Mouse (Mus musculus) MEL (cell line): ENCODE results near the gene Speer4f1. TPM values are rescaled to one million over a fixed set of nuclear protein-coding genes. Genes with fewer than 3 reads are reported as not detected.

Experiments
- DNase-seq: peaks from one replicate; pipeline ENCODE4 v3.0.0; 2011; ENCODE audit warnings: low read depth, low spot score
- H3K27ac ChIP-seq: 2 replicates; pipeline ENCODE4 v1.5.1; 2012; ENCODE audit warnings: low read depth, mild to moderate bottlenecking, control low read depth, low read length, moderate library complexity; ENCODE audit not compliant: control insufficient read depth
- H3K27me3 ChIP-seq, 2 experiments: fragments of 150-350 bp in 1 of 2; sonication (generic) in 1 of 2; 2 replicates each; pipeline ENCODE4 v1.6.1; 2012; ENCODE audit warnings: low read length in 2 of 2, mild to moderate bottlenecking in 2 of 2, improper control_type of control experiment in 1 of 2, moderate library complexity in 1 of 2; ENCODE audit not compliant: insufficient read depth in 2 of 2, control insufficient read depth in 1 of 2
- H3K36me3 ChIP-seq, 2 experiments: 2 replicates each; pipeline ENCODE4 v1.6.1; 2012 to 2014; ENCODE audit warnings: low read length in 2 of 2, improper control_type of control experiment in 1 of 2, inconsistent platforms in 1 of 2, mild to moderate bottlenecking in 1 of 2; ENCODE audit not compliant: insufficient read depth in 2 of 2, control insufficient read depth in 1 of 2
- H3K4me1 ChIP-seq, 2 experiments: fragments of 150-350 bp in 1 of 2; sonication (generic) in 1 of 2; 2 replicates each; pipeline ENCODE4 v1.6.1; 2012; ENCODE audit warnings: low read length in 2 of 2, improper control_type of control experiment in 1 of 2, mild to moderate bottlenecking in 1 of 2; ENCODE audit not compliant: insufficient read depth in 2 of 2, control insufficient read depth in 1 of 2
- H3K4me3 ChIP-seq, 2 experiments: fragments of 150-350 bp in 1 of 2; sonication (generic) in 1 of 2; 2 replicates each; pipeline ENCODE4 v1.5.1; 2012; ENCODE audit warnings: low read depth in 2 of 2, low read length in 2 of 2, mild to moderate bottlenecking in 2 of 2, moderate library complexity in 2 of 2, control low read depth in 1 of 2, improper control_type of control experiment in 1 of 2; ENCODE audit not compliant: control insufficient read depth in 1 of 2, insufficient read depth in 1 of 2
- H3K79me2 ChIP-seq: 2 replicates; pipeline ENCODE4 v1.6.1; 2012; ENCODE audit warnings: mild to moderate bottlenecking, low read length, moderate library complexity; ENCODE audit not compliant: control insufficient read depth, poor library complexity, insufficient read depth
- H3K9ac ChIP-seq: 2 replicates; pipeline ENCODE4 v1.6.1; 2012; ENCODE audit warnings: low read depth, mild to moderate bottlenecking, control low read depth, low read length, moderate library complexity; ENCODE audit not compliant: control insufficient read depth, poor library complexity, severe bottlenecking
- H3K9me3 ChIP-seq: fragments of 150-350 bp; sonication (generic); replicated peaks from 2 replicates; pipeline ENCODE4 v1.6.1; 2012; ENCODE audit warnings: mild to moderate bottlenecking, low read length, improper control_type of control experiment, moderate library complexity; ENCODE audit not compliant: insufficient read depth
- CHD1 ChIP-seq: IDR thresholded peaks from 2 replicates; pipeline ENCODE4 v1.6.1; 2012; ENCODE audit warnings: low read depth, mild to moderate bottlenecking, inconsistent platforms, low read length, improper control_type of control experiment
- CTCF ChIP-seq, 3 experiments: IDR thresholded peaks in 2 of 3; conservative IDR thresholded peaks in 1 of 3; 2 replicates each; pipeline ENCODE4 v1.5.1; 2011 to 2012; ENCODE audit warnings: low read length in 3 of 3, low read depth in 2 of 3, mild to moderate bottlenecking in 2 of 3, improper control_type of control experiment in 1 of 3, inconsistent platforms in 1 of 3, mixed read lengths in 1 of 3, moderate library complexity in 1 of 3; ENCODE audit not compliant: control insufficient read depth in 1 of 3, insufficient read depth in 1 of 3, poor library complexity in 1 of 3, severe bottlenecking in 1 of 3
- GABPA ChIP-seq: IDR thresholded peaks from 2 replicates; pipeline ENCODE4 v1.6.1; 2012; ENCODE audit warnings: low read depth, mild to moderate bottlenecking, inconsistent platforms, low read length, improper control_type of control experiment, moderate library complexity
- MAZ ChIP-seq: IDR thresholded peaks from 2 replicates; pipeline ENCODE4 v1.6.1; 2012; ENCODE audit warnings: low read depth, mild to moderate bottlenecking, inconsistent platforms, low read length, improper control_type of control experiment
- MXI1 ChIP-seq: IDR thresholded peaks from 2 replicates; pipeline ENCODE4 v1.6.1; 2011; ENCODE audit warnings: mild to moderate bottlenecking, low read depth, low read length, improper control_type of control experiment
- MYC ChIP-seq: IDR thresholded peaks from 2 replicates; pipeline ENCODE4 v1.6.1; 2011; ENCODE audit warnings: low read depth, mild to moderate bottlenecking, low read length, improper control_type of control experiment, moderate library complexity
- NRF1 ChIP-seq: IDR thresholded peaks from 2 replicates; pipeline ENCODE4 v1.6.1; 2014; ENCODE audit warnings: low read depth, mild to moderate bottlenecking, inconsistent platforms, low read length, improper control_type of control experiment, moderate library complexity; ENCODE audit not compliant: poor library complexity, insufficient read depth, severe bottlenecking
- POLR2A ChIP-seq, 2 experiments: IDR thresholded peaks; 2 replicates each; pipeline ENCODE4 v1.6.1; 2011 to 2012; ENCODE audit warnings: low read length in 2 of 2, mild to moderate bottlenecking in 2 of 2, control low read depth in 1 of 2, improper control_type of control experiment in 1 of 2, low read depth in 1 of 2, moderate library complexity in 1 of 2; ENCODE audit not compliant: control insufficient read depth in 1 of 2, insufficient read depth in 1 of 2, poor library complexity in 1 of 2
- RAD21 ChIP-seq: IDR thresholded peaks from 2 replicates; pipeline ENCODE4 v1.6.1; 2011; ENCODE audit warnings: mild to moderate bottlenecking, low read depth, low read length, improper control_type of control experiment
- SMC3 ChIP-seq: IDR thresholded peaks from 2 replicates; pipeline ENCODE4 v1.6.1; 2011; ENCODE audit warnings: low read depth, low read length, improper control_type of control experiment
- TAL1 ChIP-seq: IDR thresholded peaks from 2 replicates; pipeline ENCODE4 v1.6.1; 2012; ENCODE audit warnings: mild to moderate bottlenecking, inconsistent platforms, low read length, moderate library complexity, mixed read lengths
- USF2 ChIP-seq, 2 experiments: IDR thresholded peaks; 2 replicates each; pipeline ENCODE4 v1.6.1; 2011 to 2012; ENCODE audit warnings: improper control_type of control experiment in 2 of 2, low read length in 2 of 2, borderline replicate concordance in 1 of 2, inconsistent platforms in 1 of 2, low read depth in 1 of 2, mild to moderate bottlenecking in 1 of 2; ENCODE audit not compliant: insufficient read depth in 1 of 2
- ZC3H11A ChIP-seq: IDR thresholded peaks from 2 replicates; pipeline ENCODE4 v1.6.1; 2012; ENCODE audit warnings: low read depth, mild to moderate bottlenecking, inconsistent platforms, low read length, improper control_type of control experiment
- ZKSCAN1 ChIP-seq: IDR thresholded peaks from 2 replicates; pipeline ENCODE4 v1.6.1; 2012; ENCODE audit warnings: low read depth, mild to moderate bottlenecking, inconsistent platforms, low read length, improper control_type of control experiment, moderate library complexity
- polyA plus RNA-seq, 2 experiments: library from polyadenylated mRNA; stranded (reverse) in 1 of 2; unstranded in 1 of 2; fragments of >175 nt in 1 of 2; fragments of >200 nt in 1 of 2; gene quantifications; 2 replicates each; pipeline versions ENCODE4 v1.2.1 to v1.2.4; 2012; ENCODE audit warnings: low replicate concordance in 2 of 2, low read depth in 1 of 2; ENCODE audit not compliant: insufficient read length in 2 of 2, insufficient read depth in 1 of 2, missing spikeins in 1 of 2
- total RNA-seq: library from RNA; depleted of rRNA; stranded (reverse); fragments of 300-350 nt; gene quantifications from 2 replicates; pipeline ENCODE4 v1.2.3, GENCODE M21; 2012; rRNA removed

Speer4f1 gene
- total and polyA plus RNA-seq, 3 experiments: not detected

GRCm38 (mm10) chr5:17505540-17505939, 29.6 kb downstream of the Speer4f1 start:
- Histone ChIP-seq H3K4me3 (no peak overlapping the region), H3K36me3 (no peaks in the 10 kb centered on the region), H3K9ac (no peak overlapping the region), H3K9me3 (no peaks in the 10 kb centered on the region), H3K27me3 (no peaks in the 10 kb centered on the region), H3K4me1 (no peaks in the 10 kb centered on the region), H3K27ac (no peak overlapping the region), H3K79me2 (no peaks in the 10 kb centered on the region)
- no peak for DNase-seq
- TF ChIP-seq CHD1 (no peak), POLR2A (IDR thresholded peaks at IDR 0.05; ENCODE audit: control insufficient read depth in 1 of 2, insufficient read depth in 1 of 2, low read depth in 1 of 2, low read length in 2 of 2, poor library complexity in 1 of 2) (no peak), NRF1 (no peak), MAZ (no peak), SMC3 (no peak), ZKSCAN1 (no peak), GABPA (no peak), MXI1 (no peak), USF2 (IDR thresholded peaks at IDR 0.05; ENCODE audit: borderline replicate concordance in 1 of 2, insufficient read depth in 1 of 2, low read depth in 1 of 2, low read length in 2 of 2) (no peak)

GRCm38 (mm10) chr5:17508038-17508437, 32.1 kb downstream of the Speer4f1 start:
- H3K4me1 ChIP-seq: no peaks in the 10 kb centered on the region
- peak; percentile 32 for TF ChIP-seq RAD21
- TF ChIP-seq TAL1: no peak
- no peak for TF ChIP-seq MYC
- TF ChIP-seq CTCF (IDR thresholded peaks at IDR 0.05 in 2 of 3, conservative IDR thresholded peaks at IDR 0.05 in 1 of 3; ENCODE audit: control insufficient read depth in 1 of 3, insufficient read depth in 1 of 3, low read depth in 2 of 3, low read length in 3 of 3, poor library complexity in 1 of 3, severe bottlenecking in 1 of 3): peak in 2 of 3 experiments; percentile 15 to 31; a peak in 2 of 6 replicates
- peak; percentile 42 for TF ChIP-seq SMC3
- TF ChIP-seq ZC3H11A: peak; percentile 28
- TF ChIP-seq, all 39 proteins: peak for 4
- H3K9me3 ChIP-seq: no peaks in the 10 kb centered on the region
- H3K4me3 ChIP-seq: no peak overlapping the region
- H3K79me2 ChIP-seq: no peaks in the 10 kb centered on the region
- no peaks in the 10 kb centered on the region for H3K27me3 ChIP-seq
- no peak for DNase-seq
- H3K36me3 ChIP-seq: no peaks in the 10 kb centered on the region
- H3K27ac ChIP-seq: no peak overlapping the region
- no peak overlapping the region for H3K9ac ChIP-seq

Other genes with a start within 250 kb of the Speer4f1 start
- not detected in 2 replicates for gene Speer4f2, start 102.9 kb upstream of the Speer4f1 start, total RNA-seq
- not detected for gene Speer4f2, start 102.9 kb upstream of the Speer4f1 start, polyA plus RNA-seq
- not detected in 2 replicates for gene Sema3c, start 98.2 kb downstream of the Speer4f1 start, total RNA-seq
- gene Sema3c, start 98.2 kb downstream of the Speer4f1 start, polyA plus RNA-seq: not detected